Mouse (Mus musculus): ENCODE measurements around the gene Rps13. TPM values are rescaled to one million over a fixed set of nuclear protein-coding genes. Genes with fewer than 3 reads are reported as not detected.
"Not testable (repeated sequence)": the region's sequence is repeated elsewhere in the genome, so short reads cannot be mapped to it uniquely, and the experiment has no call there.

The Rps13 gene
- polyA plus RNA-seq (2012; rRNA removed), result 82.3 and 118 TPM in 2 replicates

- peak within 1 kb of the TSS; percentile 92 for H3K4me3 ChIP-seq (replicated peaks; ENCODE audit: extremely low read depth, low read depth, low read length)
- under 1% methylated on average over 78 of the region's 78 CpGs for WGBS
- peak; percentile 97 for DNase-seq
- no peak for TF ChIP-seq CTCF (IDR thresholded peaks at IDR 0.05; ENCODE audit: insufficient read depth, low read length)
- TF ChIP-seq POLR2A (IDR thresholded peaks at IDR 0.05; ENCODE audit: borderline replicate concordance, extremely low read depth, low read depth, low read length), result peak; percentile 96
- peaks cover 5% of the 10 kb centered on the region for H3K4me1 ChIP-seq (ENCODE audit: control insufficient read depth, insufficient read depth, low read length)
These were observed at the start of gene Rps13 for GRCm38 (mm10) chr7:116333713-116334668. Rps13 (minus strand) TSS chr7:116334195.

GRCm38 (mm10) chr7:116379181-116379580 is 45.2 kb upstream of the Rps13 start:
- not testable (repeated sequence) for H3K4me1 ChIP-seq (ENCODE audit: control insufficient read depth, insufficient read depth, low read length); H3K4me3 ChIP-seq (replicated peaks; ENCODE audit: extremely low read depth, low read depth, low read length); DNase-seq
- WGBS, result 93% methylated on average over 6 of the region's 6 CpGs

GRCm38 (mm10) chr7:116374284-116374683 is 40.3 kb upstream of the Rps13 start:
- TF ChIP-seq POLR2A (IDR thresholded peaks at IDR 0.05; ENCODE audit: borderline replicate concordance, extremely low read depth, low read depth, low read length) (no peak), CTCF (IDR thresholded peaks at IDR 0.05; ENCODE audit: insufficient read depth, low read length) (no peak)
- H3K4me3 ChIP-seq (replicated peaks; ENCODE audit: extremely low read depth, low read depth, low read length), result no peak overlapping the region
- WGBS, result 94% methylated on average over 1 of the region's 1 CpGs
- no peak for DNase-seq
- no peaks in the 10 kb centered on the region for H3K4me1 ChIP-seq (ENCODE audit: control insufficient read depth, insufficient read depth, low read length)

- Histone ChIP-seq H3K4me3 (replicated peaks; ENCODE audit: extremely low read depth, low read depth, low read length) (no peak overlapping the region), H3K4me1 (ENCODE audit: control insufficient read depth, insufficient read depth, low read length) (peaks cover 5% of the 10 kb centered on the region)
- peak; percentile 62 for DNase-seq
- WGBS, result 29% methylated on average over 1 of the region's 1 CpGs
- no peak for TF ChIP-seq POLR2A (IDR thresholded peaks at IDR 0.05; ENCODE audit: borderline replicate concordance, extremely low read depth, low read depth, low read length)
- TF ChIP-seq CTCF (IDR thresholded peaks at IDR 0.05; ENCODE audit: insufficient read depth, low read length), result peak; percentile 46
These were observed 2.2 kb upstream of the Rps13 start for GRCm38 (mm10) chr7:116336226-116336625.

GRCm38 (mm10) chr7:116335133-116335532 is 1.1 kb upstream of the Rps13 start:
- TF ChIP-seq CTCF (IDR thresholded peaks at IDR 0.05; ENCODE audit: insufficient read depth, low read length) (no peak), POLR2A (IDR thresholded peaks at IDR 0.05; ENCODE audit: borderline replicate concordance, extremely low read depth, low read depth, low read length) (no peak)
- 64% methylated on average over 6 of the region's 6 CpGs for WGBS
- no peak for DNase-seq
- no peak overlapping the region for H3K4me3 ChIP-seq (replicated peaks; ENCODE audit: extremely low read depth, low read depth, low read length)
- peaks cover 5% of the 10 kb centered on the region for H3K4me1 ChIP-seq (ENCODE audit: control insufficient read depth, insufficient read depth, low read length)

- TF ChIP-seq CTCF (IDR thresholded peaks at IDR 0.05; ENCODE audit: insufficient read depth, low read length) (no peak), POLR2A (IDR thresholded peaks at IDR 0.05; ENCODE audit: borderline replicate concordance, extremely low read depth, low read depth, low read length) (no peak)
- H3K4me3 ChIP-seq (replicated peaks; ENCODE audit: extremely low read depth, low read depth, low read length), result peak overlapping the region; percentile 92
- WGBS, result 11% methylated on average over 8 of the region's 8 CpGs
- peaks cover 5% of the 10 kb centered on the region for H3K4me1 ChIP-seq (ENCODE audit: control insufficient read depth, insufficient read depth, low read length)
- DNase-seq, result no peak
These were observed 659 bp upstream of the Rps13 start for GRCm38 (mm10) chr7:116334669-116335038.

- WGBS, result 83% methylated on average over 2 of the region's 2 CpGs
- TF ChIP-seq POLR2A (IDR thresholded peaks at IDR 0.05; ENCODE audit: borderline replicate concordance, extremely low read depth, low read depth, low read length) (no peak), CTCF (IDR thresholded peaks at IDR 0.05; ENCODE audit: insufficient read depth, low read length) (no peak)
- no peak for DNase-seq
These were observed 2.7 kb downstream of the Rps13 start for GRCm38 (mm10) chr7:116331246-116331645.

GRCm38 (mm10) chr7:116329858-116330257 is 4.1 kb downstream of the Rps13 start:
- WGBS, result 85% methylated on average over 4 of the region's 4 CpGs
- no peak for DNase-seq
- no peak for TF ChIP-seq CTCF (IDR thresholded peaks at IDR 0.05; ENCODE audit: insufficient read depth, low read length)
- TF ChIP-seq POLR2A (IDR thresholded peaks at IDR 0.05; ENCODE audit: borderline replicate concordance, extremely low read depth, low read depth, low read length), result no peak
- H3K4me1 ChIP-seq (ENCODE audit: control insufficient read depth, insufficient read depth, low read length), result no peaks in the 10 kb centered on the region
- H3K4me3 ChIP-seq (replicated peaks; ENCODE audit: extremely low read depth, low read depth, low read length), result no peak overlapping the region

More at GRCm38 (mm10) chr7:116331246-116331645, 2.7 kb downstream of the Rps13 start:
- no peak overlapping the region for H3K4me3 ChIP-seq (replicated peaks; ENCODE audit: extremely low read depth, low read depth, low read length)
- no peaks in the 10 kb centered on the region for H3K4me1 ChIP-seq (ENCODE audit: control insufficient read depth, insufficient read depth, low read length)

GRCm38 (mm10) chr7:116328777-116329176 is 5.2 kb downstream of the Rps13 start:
- no peak for DNase-seq
- WGBS, result 75% methylated on average over 7 of the region's 7 CpGs
- TF ChIP-seq POLR2A (IDR thresholded peaks at IDR 0.05; ENCODE audit: borderline replicate concordance, extremely low read depth, low read depth, low read length), result no peak
- TF ChIP-seq CTCF (IDR thresholded peaks at IDR 0.05; ENCODE audit: insufficient read depth, low read length), result no peak
- no peaks in the 10 kb centered on the region for H3K4me1 ChIP-seq (ENCODE audit: control insufficient read depth, insufficient read depth, low read length)
- H3K4me3 ChIP-seq (replicated peaks; ENCODE audit: extremely low read depth, low read depth, low read length), result no peak overlapping the region

- DNase-seq, result no peak
- TF ChIP-seq CTCF (IDR thresholded peaks at IDR 0.05; ENCODE audit: insufficient read depth, low read length) (no peak), POLR2A (IDR thresholded peaks at IDR 0.05; ENCODE audit: borderline replicate concordance, extremely low read depth, low read depth, low read length) (no peak)
- Histone ChIP-seq H3K4me3 (replicated peaks; ENCODE audit: extremely low read depth, low read depth, low read length) (no peak overlapping the region), H3K4me1 (ENCODE audit: control insufficient read depth, insufficient read depth, low read length) (no peaks in the 10 kb centered on the region)
- WGBS, result 60% methylated on average over 5 of the region's 5 CpGs
These were observed 6.1 kb downstream of the Rps13 start for GRCm38 (mm10) chr7:116327901-116328300.

Measured in lung, adult 2 months (tissue).